Mouse (Mus musculus) gastrocnemius, postnatal 4 days (tissue): ENCODE measurements around the gene Ccdc173. TPM values are rescaled to one million over a fixed set of nuclear protein-coding genes. Genes with fewer than 3 reads are reported as not detected.
"Not testable (repeated sequence)": the region's sequence is repeated elsewhere in the genome, so short reads cannot be mapped to it uniquely, and the experiment has no call there.

Experiments
- DNase-seq, 2 experiments: peaks; one replicate each; pipeline ENCODE4 v3.0.0; 2021 to 2022; ENCODE audit warnings: low spot score in 2 of 2, mixed read lengths in 2 of 2
- long read RNA-seq, 2 experiments: library from polyadenylated mRNA; stranded (forward); transcript quantifications; one replicate each; pipeline ENCODE4 v2.0.0; 2021
- total RNA-seq, 2 experiments: library from RNA; stranded (reverse); gene quantifications; 2 replicates each; pipeline ENCODE4 v1.2.3; 2021

Ccdc173 gene
- total RNA-seq, result under 1 TPM; 0.83 to 0.88 TPM
- long read RNA-seq, experiment 1, result 0 reads
- long read RNA-seq, experiment 2, result 0 reads

- DNase-seq, result peak; percentile 98 to 99
These were observed at the start of gene Ccdc173, which contains the start of gene Phospho2 for GRCm38 (mm10) chr2:69789429-69790069. Gene Ccdc173, minus strand, starts transcription at chr2:69789575. Gene Phospho2, plus strand, starts transcription at chr2:69789623.

- DNase-seq, result no peak
These were observed 49.3 kb upstream of the Ccdc173 start for GRCm38 (mm10) chr2:69838707-69839106.

- no peak for DNase-seq
These were observed 48.6 kb upstream of the Ccdc173 start for GRCm38 (mm10) chr2:69837996-69838395.

DNA sequence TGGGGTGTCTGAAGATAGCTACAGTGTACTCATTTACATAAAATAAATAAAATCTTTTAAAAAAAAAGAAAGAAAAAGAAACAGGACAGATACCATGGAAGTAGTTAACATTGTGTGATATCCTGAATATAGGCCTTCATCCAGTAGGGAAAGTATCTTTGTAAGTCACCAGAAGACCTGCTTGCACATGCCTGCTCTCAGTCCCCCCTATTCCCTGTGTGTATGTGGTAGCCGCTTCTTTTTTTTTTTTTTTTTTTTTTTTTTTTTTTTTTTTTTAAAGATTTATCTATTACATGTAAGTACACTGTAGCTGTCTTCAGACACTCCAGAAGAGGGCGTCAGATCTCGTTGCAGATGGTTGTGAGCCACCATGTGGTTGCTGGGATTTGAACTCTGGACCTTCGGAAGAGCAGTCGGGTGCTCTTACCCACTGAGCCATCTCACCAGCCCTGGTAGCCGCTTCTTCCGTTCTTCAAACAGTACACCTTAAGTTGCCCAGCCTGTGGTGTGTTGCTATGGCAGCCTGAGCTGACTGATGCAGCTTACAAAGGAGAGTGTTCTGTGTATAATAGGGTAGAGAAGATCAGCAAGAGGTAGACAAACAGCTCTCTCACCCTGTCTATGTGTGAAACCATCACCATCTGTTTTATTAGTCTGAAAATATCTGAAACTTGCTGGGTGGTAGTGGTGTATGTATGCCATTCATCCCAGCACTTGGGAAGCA, 48.0 kb upstream of the Ccdc173 start:
- DNase-seq, result no peak

DNA sequence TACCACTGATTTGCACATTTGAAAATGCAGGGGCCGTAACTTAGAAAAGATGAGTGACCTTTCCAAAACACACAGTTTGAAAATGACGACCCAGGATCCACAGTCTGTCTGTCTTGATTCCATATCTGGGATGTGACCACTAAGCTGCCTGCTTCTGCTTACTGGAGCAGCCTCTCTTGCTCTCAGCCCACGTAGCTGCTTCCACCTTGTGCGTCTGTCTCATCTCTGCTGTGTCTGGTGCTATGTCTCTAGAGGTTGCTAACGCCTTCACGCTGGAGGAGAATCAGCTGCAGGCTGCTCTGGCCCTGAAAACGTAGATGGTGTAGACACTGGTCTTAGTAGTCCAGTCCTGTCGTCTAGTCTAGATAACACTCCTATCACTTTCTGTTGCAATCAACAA, 40.7 kb upstream of the Ccdc173 start:
- DNase-seq, result no peak

- no peak for DNase-seq
These were observed 40.3 kb upstream of the Ccdc173 start for GRCm38 (mm10) chr2:69829680-69830079.

DNA sequence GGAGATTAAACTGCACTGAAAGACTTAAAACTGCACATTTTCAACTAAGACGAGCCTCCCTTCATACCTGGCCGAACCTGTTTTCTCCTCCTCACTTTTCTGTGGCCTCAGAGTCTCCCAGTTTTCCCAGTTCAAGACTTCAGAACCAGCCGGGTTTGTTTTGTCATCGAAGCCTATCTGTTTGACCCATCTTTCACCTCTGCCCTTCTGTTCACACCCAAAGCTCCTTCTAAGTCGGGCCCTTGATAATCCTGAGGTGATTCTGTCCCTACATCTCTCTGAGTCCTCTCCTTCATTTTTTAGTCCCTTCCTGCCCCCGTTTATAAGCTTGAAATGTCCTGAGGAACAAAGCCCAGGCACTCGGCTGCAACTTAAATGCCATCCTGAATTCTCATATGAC, 38.7 kb upstream of the Ccdc173 start:
- no peak for DNase-seq

GRCm38 (mm10) chr2:69826380-69826779, 37.0 kb upstream of the Ccdc173 start:
- DNase-seq, result no peak

DNA sequence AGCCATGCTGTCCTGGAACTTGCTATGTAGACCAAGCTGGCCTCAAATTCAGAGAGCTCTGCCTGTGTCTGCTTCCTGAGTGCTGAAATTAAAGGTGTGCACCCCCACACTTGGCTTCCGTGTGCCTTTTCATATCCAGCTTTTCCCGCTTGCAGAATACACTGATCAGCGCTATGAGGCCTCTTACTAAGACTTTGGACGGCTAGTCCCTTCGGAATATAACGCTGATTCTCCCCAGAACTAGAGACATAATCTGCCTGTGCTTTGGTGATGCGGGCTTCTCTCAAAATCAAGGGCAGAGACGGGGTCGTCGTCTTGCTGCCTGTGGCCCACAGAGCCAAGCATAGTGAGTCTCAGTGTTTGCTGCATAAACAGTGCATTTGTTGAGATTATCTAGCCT, 36.5 kb upstream of the Ccdc173 start:
- no peak for DNase-seq

GRCm38 (mm10) chr2:69823129-69823677, 33.8 kb upstream of the Ccdc173 start:
- DNase-seq, result peak; percentile 26 to 65

DNA sequence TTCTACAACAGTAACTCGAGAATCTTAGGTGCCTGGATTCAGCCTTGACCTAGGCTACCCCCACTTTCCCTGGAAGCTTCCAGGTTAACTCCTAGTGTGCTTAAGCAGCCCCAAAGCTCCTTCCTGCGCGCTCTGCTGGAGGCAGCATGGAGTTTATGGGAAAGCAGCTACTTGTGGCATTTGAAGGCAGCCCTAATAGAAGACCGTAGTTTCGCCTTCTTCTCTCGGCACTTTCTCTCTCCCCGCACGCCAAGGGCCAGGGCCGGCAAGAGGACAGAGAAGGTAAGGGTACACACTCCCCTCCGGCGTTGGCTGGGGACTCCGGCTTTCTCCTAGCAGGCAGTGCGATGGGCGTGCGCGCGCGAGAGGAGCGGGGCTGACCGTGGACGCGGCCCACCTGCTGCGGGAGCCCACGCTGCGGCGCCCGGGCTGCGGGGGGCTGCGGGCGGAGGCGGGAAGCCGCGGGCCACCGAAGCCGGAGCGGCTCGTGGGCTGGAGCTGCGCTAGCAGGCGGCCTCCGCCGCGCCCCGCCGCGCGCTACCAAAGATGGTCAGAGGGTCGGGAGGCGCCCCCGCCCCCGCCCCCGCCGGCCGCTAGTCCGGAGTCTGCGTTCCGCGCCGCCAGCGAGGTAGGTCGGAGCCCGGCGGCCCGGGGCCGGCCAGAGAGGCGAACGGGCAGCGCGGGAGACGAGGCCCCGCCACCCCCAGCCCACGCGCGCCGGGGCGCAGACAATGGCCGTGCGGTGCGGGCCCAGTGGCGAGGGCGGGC, 33.2 kb upstream of the Ccdc173 start:
- peak; percentile 27 to 52 for DNase-seq

DNA sequence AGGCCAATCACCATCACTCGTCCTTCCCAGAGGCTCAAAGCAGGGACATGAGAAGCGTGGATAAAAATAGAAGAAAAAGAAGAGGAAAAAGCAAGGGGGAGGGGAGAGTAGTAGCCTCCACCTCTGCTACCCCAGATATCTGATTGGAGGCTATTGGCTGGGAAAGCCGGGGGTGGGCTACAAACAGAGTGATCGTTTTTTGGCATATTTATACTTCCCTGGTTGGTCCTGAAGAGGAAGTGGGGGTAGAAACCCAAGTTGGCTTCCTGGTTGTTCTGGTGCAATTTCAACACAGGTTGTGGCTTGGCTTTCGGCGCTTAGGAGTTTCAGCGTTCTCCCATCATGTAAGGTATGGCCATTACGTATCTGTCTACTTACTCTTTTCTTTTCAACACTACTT, 32.3 kb upstream of the Ccdc173 start, which contains the start of gene Klhl23:
TSS of gene Klhl23 (plus strand) at position 234 of the 400 bp plus-strand sequence.
- no peak for DNase-seq

GRCm38 (mm10) chr2:69820201-69820600, 30.8 kb upstream of the Ccdc173 start:
- DNase-seq, result no peak

DNA sequence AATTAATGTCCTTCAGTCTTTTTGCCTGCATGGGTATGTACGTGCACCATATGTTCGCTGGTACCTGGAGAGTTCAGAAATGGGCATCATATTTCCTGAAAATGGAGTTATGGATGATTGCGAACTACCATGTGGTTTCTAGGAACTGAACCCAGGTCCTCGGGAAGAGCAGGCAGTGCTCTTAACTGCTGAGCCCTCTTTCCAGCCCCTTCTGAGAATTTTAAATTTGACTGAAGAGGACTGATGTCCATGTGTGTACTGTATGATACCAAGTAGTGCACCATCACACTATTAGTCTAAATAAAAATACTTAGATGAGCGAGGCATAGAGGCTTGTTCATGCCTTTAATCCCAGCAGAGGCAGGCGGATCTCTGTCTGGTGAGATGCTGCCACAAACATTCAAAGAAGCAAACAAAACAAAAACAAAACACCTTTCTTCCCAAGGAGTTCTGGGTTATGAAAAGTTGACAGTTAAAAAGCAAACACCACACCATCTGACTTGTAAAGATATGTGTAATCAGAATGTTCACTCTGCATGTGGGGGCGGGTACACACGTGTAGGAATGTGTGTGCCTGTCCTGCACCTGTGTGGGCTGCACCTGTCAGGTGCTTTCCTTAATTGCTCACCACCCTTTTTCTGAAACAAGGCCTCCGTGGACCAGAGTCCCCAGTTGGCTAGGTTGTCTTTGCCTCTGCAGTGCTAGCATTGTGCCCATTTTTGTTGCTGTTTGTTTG, 29.1 kb upstream of the Ccdc173 start:
- no peak for DNase-seq

DNA sequence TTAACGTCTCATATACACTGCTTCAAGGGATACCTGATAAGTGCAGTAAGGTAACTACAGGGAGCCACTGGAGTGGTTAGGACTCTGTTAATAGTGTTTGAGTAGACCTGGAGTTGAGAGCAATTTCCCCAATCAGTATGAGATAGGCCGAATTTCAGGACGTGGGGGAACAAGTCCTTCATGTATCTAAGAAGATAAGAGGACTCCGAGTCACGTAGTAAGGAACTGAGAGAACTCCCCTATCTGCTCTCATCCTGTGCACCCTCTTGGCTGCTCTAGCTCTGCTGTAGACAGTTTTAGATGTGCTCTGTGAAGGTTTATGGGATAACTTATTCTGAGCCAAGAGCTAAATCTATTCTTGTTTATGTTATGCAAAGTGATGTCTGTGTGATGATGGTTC, 27.2 kb upstream of the Ccdc173 start:
- DNase-seq, result no peak

DNA sequence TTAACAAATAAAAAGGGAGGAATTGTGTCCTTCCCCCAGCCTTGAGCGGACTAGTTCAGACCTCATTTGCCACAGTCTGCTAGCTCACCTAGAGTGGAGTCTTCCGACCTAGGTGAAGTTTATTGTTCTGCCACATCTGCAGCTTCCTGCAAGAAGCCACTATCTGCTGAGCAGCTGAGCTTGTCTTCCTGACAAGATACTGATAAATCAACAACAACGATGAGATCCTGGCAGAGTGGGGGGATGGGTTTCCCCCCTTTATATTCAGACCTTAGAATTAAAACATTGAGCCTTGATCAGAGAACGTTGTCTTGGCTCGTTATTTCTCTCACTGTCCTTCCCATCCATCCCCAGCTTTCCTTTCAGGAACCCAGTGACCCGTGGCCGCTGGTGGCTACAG, 22.0 kb upstream of the Ccdc173 start:
- not testable (repeated sequence) for DNase-seq

DNA sequence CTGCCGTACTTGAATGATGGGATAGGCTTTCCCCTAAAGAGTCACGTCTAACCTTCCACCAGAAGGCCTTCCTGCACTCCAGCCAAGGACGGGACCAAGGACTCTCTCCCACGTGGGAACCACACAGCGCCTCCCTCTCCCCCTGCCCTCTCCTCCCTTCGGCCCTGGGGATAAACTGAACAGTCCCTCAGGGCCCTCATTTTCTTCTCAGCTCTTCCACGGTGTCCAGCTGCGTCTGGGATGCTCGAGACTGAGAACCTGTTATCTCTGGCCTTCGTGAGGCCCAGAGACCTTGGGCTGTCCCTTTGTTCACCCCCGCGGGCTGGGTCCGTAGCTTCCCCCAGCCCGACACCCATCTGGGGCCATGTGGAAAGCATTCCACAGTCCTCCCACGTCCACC, 20.8 kb upstream of the Ccdc173 start:
- DNase-seq, result no peak

DNA sequence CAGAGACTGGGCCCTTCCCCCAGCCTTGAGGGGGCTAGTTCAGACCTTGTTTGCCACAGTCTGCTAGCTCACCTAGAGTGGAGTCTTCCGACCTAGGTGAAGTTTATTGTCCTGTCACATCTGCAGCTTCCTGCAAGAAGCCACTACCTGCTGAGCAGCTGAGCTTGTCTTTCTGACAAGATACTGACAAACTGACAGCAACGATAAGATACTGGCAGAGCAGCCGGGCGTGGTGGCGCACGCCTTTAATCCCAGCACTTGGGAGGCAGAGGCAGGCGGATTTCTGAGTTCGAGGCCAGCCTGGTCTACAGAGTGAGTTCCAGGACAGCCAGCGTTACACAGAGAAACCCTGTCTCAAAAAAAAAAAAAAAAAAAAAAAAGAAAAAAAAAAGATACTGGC, 15.3 kb upstream of the Ccdc173 start:
- not testable (repeated sequence) for DNase-seq

- no peak for DNase-seq
These were observed 14.4 kb upstream of the Ccdc173 start for GRCm38 (mm10) chr2:69803756-69804155.

GRCm38 (mm10) chr2:69802911-69803312, 13.5 kb upstream of the Ccdc173 start:
- DNase-seq, result peak; percentile 55 to 66

DNA sequence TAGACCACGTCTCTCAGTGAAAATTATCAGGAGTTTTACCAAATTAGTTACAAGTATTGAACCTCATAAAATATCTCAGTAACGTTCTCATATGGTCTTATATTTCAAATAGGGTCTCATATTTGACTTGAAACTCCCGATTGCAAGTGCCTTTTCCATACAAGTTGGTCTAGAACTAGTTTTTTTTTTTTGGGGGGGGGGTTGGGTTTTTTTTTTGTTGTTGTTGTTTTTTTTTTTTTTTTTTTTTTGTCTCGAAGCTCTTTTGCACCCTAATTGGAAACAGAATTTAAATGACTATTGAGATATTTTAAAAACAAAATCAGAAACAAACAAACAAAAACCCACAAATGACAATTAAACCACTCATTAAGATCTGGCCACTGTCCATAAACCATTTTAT, 1.3 kb upstream of the Ccdc173 start:
- no peak for DNase-seq
